Mouse (Mus musculus) induced T-regulatory cell, adult 2 months (primary cell): Measurements from ENCODE around the gene Kif18b.

Experiments
- DNase-seq: peaks from one replicate; pipeline ENCODE4 v3.0.0-alpha.2; 2012; ENCODE audit warnings: low read depth

Kif18b gene

DNA sequence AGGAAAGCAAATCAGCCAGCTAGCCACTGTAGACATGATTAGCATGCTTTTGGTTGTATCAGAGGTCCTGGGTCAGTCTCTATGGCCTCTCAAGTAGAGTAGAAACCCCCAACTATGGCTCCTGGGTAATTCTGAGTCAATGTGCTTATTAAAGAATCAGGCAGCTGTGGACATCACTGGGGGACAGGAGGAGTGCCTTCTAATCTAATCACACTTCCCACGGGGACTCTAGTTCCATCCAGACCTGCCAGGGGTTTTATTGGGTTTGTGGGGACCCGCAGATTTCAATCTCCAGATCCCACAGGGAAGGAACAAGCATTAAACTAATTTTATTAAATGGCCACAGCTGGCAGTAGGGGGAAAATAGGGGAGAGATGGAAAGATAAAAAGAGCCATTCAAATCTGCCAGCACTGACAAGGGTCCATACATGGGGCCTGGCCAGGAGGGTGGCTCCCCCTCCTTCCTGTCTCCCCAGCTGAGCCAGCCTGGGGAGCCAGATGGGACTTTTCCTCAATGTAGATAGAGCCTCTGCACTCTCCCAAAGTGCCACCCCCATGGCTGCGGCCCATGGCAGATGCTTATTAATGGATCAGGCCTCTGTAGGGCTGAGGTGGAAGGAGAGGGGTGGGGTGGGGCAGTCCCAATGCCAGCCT, 12.7 kb upstream of the Kif18b start:
- no peak for DNase-seq

GRCm38 (mm10) chr11:102936272-102936671, 11.3 kb upstream of the Kif18b start:
- DNase-seq: no peak

DNA sequence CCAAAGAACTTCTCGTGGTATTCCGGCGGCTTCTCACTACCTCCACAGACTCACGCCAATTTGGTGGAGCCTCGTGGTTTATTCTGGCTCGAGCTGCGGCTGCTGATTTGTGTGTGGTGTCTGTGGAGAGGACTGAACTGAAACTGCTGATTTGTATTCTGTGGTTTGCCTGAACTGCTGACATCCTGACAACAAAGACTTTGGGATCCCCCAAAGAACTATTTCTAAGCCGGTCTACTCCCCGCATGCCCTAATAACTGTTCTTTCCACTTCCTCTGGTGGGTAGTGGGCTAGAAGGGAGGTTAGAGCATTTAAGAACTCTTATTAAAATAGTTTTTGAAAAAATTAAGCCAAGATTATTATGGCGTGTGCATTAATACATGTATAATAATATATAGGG, 5.7 kb upstream of the Kif18b start:
- peak; percentile 28 for DNase-seq

DNA sequence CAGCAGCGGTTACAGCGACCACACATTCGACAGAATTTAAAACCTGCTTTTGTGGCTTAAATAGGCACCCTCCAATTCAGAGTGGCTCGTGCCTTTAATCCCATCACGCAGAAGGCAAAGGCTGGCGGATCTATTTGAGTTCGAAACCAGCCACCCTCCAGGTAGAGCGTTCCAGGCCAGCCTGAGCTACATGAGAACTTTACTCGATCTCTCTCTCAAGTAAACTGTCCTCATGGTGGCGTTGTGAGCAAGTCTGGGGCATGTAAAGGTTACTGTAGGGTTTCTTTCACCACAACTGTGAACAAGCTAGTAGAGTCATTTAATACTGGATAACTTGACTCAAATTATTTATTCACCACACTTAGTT, 410 bp upstream of the Kif18b start:
- DNase-seq: peak; percentile 89

GRCm38 (mm10) chr11:102921491-102921890, 3.4 kb downstream of the Kif18b start:
- no peak for DNase-seq

GRCm38 (mm10) chr11:102918077-102918476, 6.8 kb downstream of the Kif18b start:
- DNase-seq: no peak

DNA sequence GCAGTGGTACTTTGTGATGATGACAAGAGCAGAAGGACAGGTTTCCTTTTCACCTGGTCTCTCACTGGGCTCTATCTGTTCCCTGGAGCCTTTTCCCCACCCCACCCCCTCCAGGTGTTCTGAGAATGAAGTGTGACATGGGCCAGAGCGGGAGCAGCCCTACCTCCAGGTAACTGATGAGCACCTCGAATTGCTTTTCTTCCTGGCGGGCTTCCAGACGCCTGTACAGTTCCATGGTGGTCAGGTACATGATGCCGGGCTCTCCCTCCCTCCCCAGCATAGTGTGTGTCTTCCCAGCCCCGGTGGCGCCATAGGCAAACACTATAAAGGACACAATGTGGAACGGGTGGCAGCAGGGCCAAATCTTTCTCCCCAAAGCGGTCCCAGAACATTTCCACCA, 9.5 kb downstream of the Kif18b start:
- no peak for DNase-seq

GRCm38 (mm10) chr11:102911376-102911775, 13.5 kb downstream of the Kif18b start:
- no peak for DNase-seq

- DNase-seq: no peak
Observed at GRCm38 (mm10) chr11:102903654-102904053, 21.3 kb downstream of the Kif18b start.

GRCm38 (mm10) chr11:102902107-102902506, 22.8 kb downstream of the Kif18b start:
- DNase-seq: no peak

DNA sequence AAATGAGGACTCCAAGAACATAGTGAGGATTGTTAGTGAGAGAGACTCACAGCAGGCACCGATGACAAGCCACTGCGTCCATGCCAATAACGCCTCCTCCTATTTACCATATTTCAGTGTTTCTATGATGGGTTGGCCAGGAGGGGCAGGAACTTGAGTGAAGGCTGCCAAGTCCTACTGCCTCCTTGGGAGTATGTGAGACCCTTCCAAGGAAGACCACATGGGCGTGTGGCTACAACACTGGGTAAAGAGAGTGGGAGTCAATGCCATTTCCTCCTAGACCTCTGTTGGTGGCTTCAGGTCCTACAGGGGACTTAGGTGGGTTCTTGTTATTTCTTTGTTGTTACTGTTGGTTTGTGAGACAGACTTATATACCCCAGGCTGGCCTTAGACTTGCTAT, 23.7 kb downstream of the Kif18b start:
- DNase-seq: no peak

DNA sequence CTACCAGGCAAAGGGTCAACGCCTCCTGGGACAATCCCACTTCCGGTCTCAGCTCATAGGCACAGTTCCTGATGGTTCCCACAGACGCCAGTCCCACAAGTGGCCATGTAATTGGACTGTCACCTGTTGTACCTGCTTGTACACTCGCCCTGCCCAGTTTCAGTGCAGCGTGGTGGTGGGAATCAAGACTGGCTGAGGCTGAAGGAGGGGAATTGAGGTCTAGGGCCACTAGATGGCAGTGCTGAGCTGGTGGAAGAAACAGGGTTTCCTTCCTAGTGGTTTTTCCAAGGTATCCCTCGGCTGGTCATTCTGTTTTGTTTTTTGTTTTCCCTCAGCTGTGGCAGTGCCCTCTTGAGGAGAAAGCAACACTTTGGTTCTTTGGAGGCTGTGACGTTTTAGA, 24.2 kb downstream of the Kif18b start, which contains the start of gene Gfap:
TSS of gene Gfap (minus strand) at position 150 of the 400 bp plus-strand sequence.
- DNase-seq: peak; percentile 83

- DNase-seq: no peak
Observed at GRCm38 (mm10) chr11:102898408-102898807, 26.5 kb downstream of the Kif18b start.

DNA sequence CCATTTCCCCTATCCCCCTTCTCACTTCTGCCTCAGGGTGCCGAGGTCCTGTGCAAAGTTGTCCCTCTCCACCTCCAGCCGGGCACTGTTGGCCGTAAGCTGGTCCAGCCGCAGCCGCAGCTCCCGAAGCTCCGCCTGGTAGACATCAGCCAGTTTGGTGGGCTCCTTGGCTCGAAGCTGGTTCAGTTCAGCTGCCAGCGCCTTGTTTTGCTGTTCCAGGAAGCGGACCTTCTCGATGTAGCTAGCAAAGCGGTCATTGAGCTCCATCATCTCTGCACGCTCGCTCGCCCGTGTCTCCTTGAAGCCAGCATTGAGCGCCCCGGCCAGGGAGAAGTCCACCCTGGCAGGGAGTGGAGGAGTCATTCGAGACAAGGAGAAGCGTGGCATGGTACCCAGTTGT, 28.3 kb downstream of the Kif18b start:
- DNase-seq: no peak

DNA sequence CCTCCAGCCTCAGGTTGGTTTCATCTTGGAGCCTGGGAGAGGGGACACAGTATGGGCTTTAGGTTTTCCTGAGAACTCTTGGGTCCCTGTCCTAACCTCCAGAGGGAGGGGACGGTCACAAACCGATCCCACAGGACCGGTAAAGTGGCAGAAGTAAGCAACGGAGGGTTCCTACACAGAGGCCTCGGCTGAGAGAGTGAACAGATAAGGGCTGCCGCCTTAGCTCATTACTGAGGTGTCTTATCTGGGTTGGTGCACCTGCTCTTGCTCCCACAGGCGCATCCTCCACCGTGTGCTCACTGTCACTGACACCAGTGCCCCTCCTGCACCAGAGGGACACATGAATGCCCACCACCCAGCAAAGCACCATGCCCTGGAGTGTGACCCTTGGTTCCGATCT, 29.1 kb downstream of the Kif18b start:
- no peak for DNase-seq

GRCm38 (mm10) chr11:102894716-102895115, 30.2 kb downstream of the Kif18b start:
- DNase-seq: no peak

DNA sequence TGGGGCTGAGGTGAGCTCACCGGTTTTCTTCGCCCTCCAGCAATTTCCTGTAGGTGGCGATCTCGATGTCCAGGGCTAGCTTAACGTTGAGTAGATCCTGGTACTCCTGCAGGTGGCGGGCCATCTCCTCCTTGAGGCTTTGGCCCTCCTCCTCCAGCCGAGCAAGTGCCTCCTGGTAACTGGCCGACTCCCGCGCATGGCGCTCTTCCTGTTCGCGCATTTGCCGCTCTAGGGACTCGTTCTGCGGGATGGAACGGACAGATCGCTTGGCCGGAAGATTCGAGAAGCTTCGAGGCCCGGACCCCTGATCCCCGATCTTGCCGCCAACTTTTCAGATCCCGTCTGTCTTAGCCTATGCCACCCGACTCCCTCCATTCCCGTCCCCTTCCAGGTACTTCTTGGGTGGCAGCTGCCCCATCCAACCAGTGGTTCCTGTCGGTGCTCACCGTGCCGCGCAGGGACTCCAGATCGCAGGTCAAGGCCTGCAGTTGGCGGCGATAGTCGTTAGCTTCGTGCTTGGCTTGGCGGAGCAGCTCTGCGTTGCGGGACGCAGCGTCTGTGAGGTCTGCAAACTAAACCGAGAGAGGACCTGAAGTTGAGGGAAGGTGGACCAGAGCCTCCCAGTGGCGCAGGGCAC, 31.8 kb downstream of the Kif18b start:
- peak; percentile 84 for DNase-seq

DNA sequence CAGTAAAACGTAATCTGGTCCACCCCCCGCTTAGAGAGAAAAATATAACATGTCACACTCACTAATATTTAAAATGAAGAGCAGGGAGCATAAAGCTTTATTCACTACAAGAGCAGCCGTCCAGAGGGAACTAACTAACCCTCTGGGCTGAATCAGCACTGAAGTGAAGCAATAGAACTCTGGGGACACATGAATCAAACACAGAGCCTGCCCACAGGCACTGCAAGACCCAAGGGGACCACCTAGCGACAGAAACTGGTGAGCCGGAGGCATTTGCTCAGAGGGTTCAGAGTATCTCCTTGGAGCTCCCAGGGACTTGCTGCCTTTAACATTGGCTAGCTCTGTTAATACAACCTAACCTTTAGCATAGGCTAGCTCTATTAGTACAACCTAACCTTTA, 34.8 kb downstream of the Kif18b start:
- no peak for DNase-seq

DNA sequence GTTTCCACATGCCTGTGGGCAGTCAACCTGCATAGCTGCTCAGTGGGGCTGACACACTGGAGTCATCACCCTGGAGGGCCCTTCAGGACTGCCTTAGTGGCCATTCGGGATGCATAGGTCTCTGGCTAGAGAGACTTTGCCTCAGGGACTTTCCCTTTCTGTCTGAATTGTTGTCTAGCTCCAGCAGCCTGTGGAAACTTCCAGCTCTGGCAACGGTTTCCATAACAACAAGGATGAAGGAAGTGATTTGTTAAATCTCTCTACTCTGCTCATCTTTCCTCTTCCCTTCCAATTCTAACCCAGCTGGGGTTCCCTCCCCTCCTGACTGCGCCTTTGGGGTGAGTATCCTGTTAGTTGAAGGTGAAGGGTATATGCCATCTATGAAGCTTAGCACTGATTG, 36.8 kb downstream of the Kif18b start:
- DNase-seq: no peak

DNA sequence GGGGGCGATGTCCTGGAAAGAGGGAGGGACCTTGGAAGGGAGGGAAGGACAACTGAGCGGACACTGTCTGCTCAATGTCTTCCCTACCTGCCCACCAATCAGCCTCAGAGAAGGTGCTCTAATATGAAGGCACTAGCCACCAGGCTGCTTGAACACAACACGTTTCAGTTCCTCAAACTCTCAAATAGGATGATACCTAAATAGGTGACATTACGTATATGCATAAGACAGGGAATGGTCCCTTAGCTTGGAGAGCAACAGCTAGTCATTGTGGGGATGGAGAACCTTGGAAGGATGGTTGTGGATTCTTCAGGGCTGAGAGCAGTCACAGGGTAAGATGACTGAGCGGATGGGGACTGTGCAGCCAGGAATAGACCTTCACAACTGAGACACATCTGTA, 37.5 kb downstream of the Kif18b start:
- no peak for DNase-seq

DNA sequence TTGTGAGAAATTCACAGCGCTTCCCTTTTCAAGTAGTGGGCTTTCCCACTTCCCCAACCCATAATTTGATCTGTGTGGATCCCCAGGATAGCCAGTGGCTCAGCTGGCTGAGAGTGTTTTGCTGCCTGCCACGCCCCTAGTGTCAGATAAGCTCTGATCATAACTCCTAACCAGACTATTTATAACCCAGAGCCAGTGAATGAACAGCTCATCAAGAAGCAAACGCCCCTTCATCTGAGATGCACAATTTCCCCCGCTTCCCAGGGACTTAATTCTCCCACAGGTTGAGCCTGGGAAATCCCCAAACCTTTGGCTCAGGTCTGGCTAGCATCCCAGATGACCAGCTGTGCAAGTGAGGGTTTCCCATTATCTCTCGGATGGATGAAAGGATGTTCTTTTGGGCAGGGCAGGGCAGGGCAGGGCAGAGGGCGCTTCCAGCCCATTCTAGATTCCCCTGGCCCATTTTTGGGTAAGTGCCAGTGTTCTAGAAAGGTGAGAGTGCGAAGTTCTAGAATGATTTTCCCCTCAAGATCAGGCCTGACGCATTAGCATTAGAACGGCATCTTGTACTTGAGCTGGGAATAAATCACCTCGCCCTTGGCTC, 40.2 kb downstream of the Kif18b start, which contains the start of gene Fam187a:
TSS of gene Fam187a (plus strand) at position 554 of the 604 bp plus-strand sequence.
- no peak for DNase-seq

GRCm38 (mm10) chr11:102881314-102882198, 43.4 kb downstream of the Kif18b start:
- DNase-seq: no peak
